Mouse (Mus musculus): ENCODE measurements at regions not wholly inside any gene's neighbourhood (a gene's known extent, or its start where the extent isn't known, plus 50 kb on each side); places are given as distances from the start of the nearest gene placed in this dataset.

GRCm38 (mm10) chr2:103872277-103872636 is 74.8 kb upstream of the Caprin1 start:
- TF ChIP-seq GATA1 (IDR thresholded peaks at IDR 0.05; ENCODE audit: borderline replicate concordance, low read length), result no peak
- no peak for TF ChIP-seq FLI1 (IDR thresholded peaks at IDR 0.05; ENCODE audit: low read length)

All from megakaryocyte, embryonic 14.5 days (primary cell).